Mouse (Mus musculus) frontal cortex, postnatal 14 days (tissue): ENCODE results near the gene Hist1h2ad.
"Not testable (repeated sequence)": the region's sequence is repeated elsewhere in the genome, so short reads cannot be mapped to it uniquely, and the experiment has no call there.

Experiments used
- DNase-seq, 2 experiments: peaks; one replicate each; pipeline ENCODE4 v3.0.0; 2022; ENCODE audit warnings: low spot score in 2 of 2

Hist1h2ad gene

GRCm38 (mm10) chr13:23562699-23563462 lies 11.3 kb upstream of the Hist1h2ad start:
- DNase-seq: no peak

- DNase-seq: no peak
These were observed 9.7 kb upstream of the Hist1h2ad start for GRCm38 (mm10) chr13:23564482-23564881.

- DNase-seq: not testable (repeated sequence)
These were observed 3.7 kb upstream of the Hist1h2ad start for GRCm38 (mm10) chr13:23570261-23571021.

- DNase-seq: peak; percentile 64 to 67
These were observed 3.1 kb upstream of the Hist1h2ad start, which contains the start of the genes Hist1h2ae and Hist1h2bg for GRCm38 (mm10) chr13:23571022-23571503. Hist1h2ae (minus strand) TSS chr13:23571220. Hist1h2bg (plus strand) TSS chr13:23571396.

- DNase-seq: not testable (repeated sequence)
These were observed 2.5 kb upstream of the Hist1h2ad start for GRCm38 (mm10) chr13:23571504-23572217.

GRCm38 (mm10) chr13:23572218-23573033 lies 1.8 kb upstream of the Hist1h2ad start:
- DNase-seq: no peak

- DNase-seq: not testable (repeated sequence)
These were observed 915 bp upstream of the Hist1h2ad start for GRCm38 (mm10) chr13:23573034-23573897.

GRCm38 (mm10) chr13:23574546-23575170 lies 477 bp downstream of the Hist1h2ad start:
- not testable (repeated sequence) for DNase-seq

GRCm38 (mm10) chr13:23575271-23575851 lies 1.2 kb downstream of the Hist1h2ad start, which contains the start of gene Hist1h3d:
Hist1h3d (plus strand) TSS chr13:23575763.
- DNase-seq: peak in 1 of 2 experiments; percentile 53

- DNase-seq: not testable (repeated sequence)
These were observed 1.7 kb downstream of the Hist1h2ad start for GRCm38 (mm10) chr13:23575864-23576313.

GRCm38 (mm10) chr13:23576351-23576881 lies 2.2 kb downstream of the Hist1h2ad start:
- DNase-seq: no peak

- no peak for DNase-seq
These were observed 2.9 kb downstream of the Hist1h2ad start for GRCm38 (mm10) chr13:23576906-23577639.

- no peak for DNase-seq
These were observed 3.7 kb downstream of the Hist1h2ad start for GRCm38 (mm10) chr13:23577835-23578234.

GRCm38 (mm10) chr13:23581408-23582218 lies 7.4 kb downstream of the Hist1h2ad start, which contains the start of gene Hist1h4d:
Hist1h4d (plus strand) TSS chr13:23581598.
- peak; percentile 97 for DNase-seq

GRCm38 (mm10) chr13:23582219-23583056 lies 8.3 kb downstream of the Hist1h2ad start:
- no peak for DNase-seq
